Mouse (Mus musculus): ENCODE measurements around the gene Mycl.

- TF ChIP-seq CTCF (IDR thresholded peaks at IDR 0.05 in 2 of 3, conservative IDR thresholded peaks at IDR 0.05 in 1 of 3; ENCODE audit: control insufficient read depth in 1 of 3, insufficient read depth in 1 of 3, low read depth in 2 of 3, low read length in 3 of 3, poor library complexity in 1 of 3, severe bottlenecking in 1 of 3) = no peak
- TF ChIP-seq POLR2AphosphoS2 (IDR thresholded peaks at IDR 0.05; ENCODE audit: low read length) = no peak
- no peak for TF ChIP-seq ETS1 (IDR thresholded peaks at IDR 0.05; ENCODE audit: low read depth, low read length)
- no peak for TF ChIP-seq MAZ (IDR thresholded peaks at IDR 0.05; ENCODE audit: low read depth, low read length)
- TF ChIP-seq RAD21 (IDR thresholded peaks at IDR 0.05; ENCODE audit: low read depth, low read length) = no peak
- no peak for TF ChIP-seq CHD2 (IDR thresholded peaks at IDR 0.05; ENCODE audit: low read length)
Observed at GRCm38 (mm10) chr4:122968106-122968505, 27.3 kb upstream of the Mycl start.
